Mouse (Mus musculus): ENCODE measurements around the gene Prdm16.

Prdm16 gene

DNA sequence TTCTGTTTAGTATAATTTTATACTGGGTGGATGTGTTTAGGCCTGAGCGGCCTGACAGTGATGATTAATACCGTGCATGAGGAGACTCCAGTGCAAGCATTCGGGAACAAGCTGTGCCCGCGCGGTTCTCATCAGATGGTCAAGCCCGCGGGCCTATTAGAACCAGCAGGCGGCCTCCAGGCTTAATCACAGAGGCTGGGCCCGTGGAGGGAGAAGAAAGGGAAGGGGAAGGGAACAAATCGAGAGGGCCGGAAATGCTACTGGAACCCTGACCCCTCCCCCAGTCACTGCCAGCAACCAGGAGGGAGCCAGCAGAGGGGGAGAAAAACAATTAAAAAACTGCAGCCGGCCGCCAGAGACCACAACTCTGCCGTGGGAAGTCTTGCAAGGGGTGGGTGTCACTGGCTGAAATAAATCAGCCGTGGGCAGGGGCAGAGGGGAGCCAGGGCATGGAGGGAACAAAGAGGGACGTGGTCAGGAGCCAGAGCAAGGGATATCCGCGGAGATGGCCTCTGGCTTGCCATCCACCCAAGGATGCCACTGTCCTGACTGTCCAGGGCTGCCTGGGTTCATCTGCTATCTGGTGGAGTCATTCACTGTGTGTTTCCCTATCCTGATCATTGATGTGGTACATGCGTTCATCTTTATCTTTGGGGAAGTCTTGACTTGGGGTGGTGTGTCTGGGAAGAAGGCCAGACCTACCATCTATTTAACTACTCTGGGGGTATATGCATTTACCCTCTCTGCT is 246.2 kb downstream of the Prdm16 start:
- no peak for DNase-seq (ENCODE audit: low read depth, low spot score)

DNA sequence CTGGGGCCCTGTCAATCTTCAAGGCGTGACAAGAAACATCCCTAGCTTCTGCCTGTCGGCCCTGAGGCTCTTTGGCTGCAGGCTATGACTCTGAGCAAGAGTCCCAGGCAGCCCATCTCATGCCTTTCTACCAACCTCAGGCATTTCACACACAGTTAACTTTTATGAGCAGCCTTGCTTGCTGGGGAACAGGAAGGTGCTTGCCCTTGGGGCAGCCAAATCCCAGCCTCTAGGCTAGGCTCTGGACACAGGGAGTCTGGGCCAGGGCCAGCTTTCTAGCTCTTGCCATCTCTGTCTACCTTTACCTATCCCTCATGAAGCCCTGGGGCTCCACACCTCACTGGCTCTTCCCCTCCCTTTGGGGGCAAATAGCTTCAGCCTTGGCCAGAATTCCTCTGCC is 247.0 kb downstream of the Prdm16 start:
- DNase-seq (ENCODE audit: low read depth, low spot score), result no peak

GRCm38 (mm10) chr4:154386810-154387209 is 249.9 kb downstream of the Prdm16 start:
- no peak for DNase-seq (ENCODE audit: low read depth, low spot score)

DNA sequence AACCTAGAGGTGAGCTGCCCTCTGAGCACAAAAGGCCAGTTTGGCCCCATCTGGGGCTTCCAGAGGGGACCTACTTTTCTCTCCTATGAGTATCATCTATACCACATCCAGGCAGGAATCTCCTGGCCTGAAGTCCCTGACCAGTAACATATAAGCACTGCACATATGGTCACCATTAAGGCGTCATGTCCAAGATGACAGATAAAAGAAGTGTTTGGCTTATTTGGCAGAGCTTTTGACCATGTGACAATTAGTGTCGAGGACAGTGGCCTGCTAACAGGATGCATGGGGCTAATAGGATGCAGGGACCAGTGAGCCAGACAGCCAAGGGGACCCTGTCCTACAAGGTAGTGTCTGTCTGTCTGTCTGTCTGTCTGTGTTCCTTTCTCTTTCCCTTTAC is 250.8 kb downstream of the Prdm16 start:
- DNase-seq (ENCODE audit: low read depth, low spot score), result no peak

- no peak for DNase-seq (ENCODE audit: low read depth, low spot score)
Observed at GRCm38 (mm10) chr4:154385208-154385607, 251.5 kb downstream of the Prdm16 start.

DNA sequence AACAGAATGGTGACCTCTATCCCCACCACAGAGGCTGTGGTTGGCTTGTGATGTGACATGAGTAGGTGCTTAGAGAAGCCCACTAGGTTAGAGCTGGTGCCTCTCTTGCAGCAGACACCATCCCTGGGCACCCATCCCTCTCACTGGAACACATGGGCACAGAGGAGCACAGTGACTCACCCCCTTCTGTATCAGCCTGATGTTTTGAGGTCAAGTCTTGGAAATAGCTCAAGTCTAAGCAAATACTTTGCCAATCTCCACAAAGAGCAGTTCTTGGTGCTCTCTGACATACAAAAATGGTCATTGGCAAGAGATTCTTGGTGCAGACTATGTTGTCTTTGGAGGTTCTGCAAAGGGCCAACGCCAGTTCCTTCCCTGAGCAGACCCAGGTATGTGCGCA is 257.8 kb downstream of the Prdm16 start:
- DNase-seq (ENCODE audit: low read depth, low spot score), result peak; percentile 12

- DNase-seq (ENCODE audit: low read depth, low spot score), result no peak
Observed at GRCm38 (mm10) chr4:154375939-154376625, 260.6 kb downstream of the Prdm16 start.

- no peak for DNase-seq (ENCODE audit: low read depth, low spot score)
Observed at GRCm38 (mm10) chr4:154371542-154372247, 265.0 kb downstream of the Prdm16 start.

DNA sequence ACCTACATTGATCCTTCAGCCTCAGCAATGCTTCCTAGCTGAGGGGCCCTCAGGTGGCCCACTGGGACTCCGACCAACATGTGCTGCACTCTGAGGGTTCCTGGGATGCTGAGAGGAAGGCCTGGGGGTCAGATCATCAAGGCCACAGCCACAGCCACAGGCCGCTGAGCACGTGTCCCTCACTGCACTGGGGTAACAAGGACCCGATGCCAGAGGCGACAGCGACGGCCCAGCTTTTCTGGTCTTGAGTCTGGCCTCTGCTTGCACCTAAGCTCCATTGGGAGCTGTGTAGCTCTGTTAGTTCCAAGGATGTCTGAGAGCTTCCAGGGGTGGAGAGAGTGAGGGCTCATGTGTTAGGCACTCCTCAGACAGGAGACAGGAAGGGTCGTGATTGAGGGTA is 265.8 kb downstream of the Prdm16 start:
- DNase-seq (ENCODE audit: low read depth, low spot score), result no peak

GRCm38 (mm10) chr4:154369089-154369488 is 267.6 kb downstream of the Prdm16 start:
- DNase-seq (ENCODE audit: low read depth, low spot score), result no peak

GRCm38 (mm10) chr4:154366836-154367235 is 269.8 kb downstream of the Prdm16 start:
- no peak for DNase-seq (ENCODE audit: low read depth, low spot score)

- DNase-seq (ENCODE audit: low read depth, low spot score), result no peak
Observed at GRCm38 (mm10) chr4:154364752-154365151, 271.9 kb downstream of the Prdm16 start.

- no peak for DNase-seq (ENCODE audit: low read depth, low spot score)
Observed at GRCm38 (mm10) chr4:154360850-154361249, 275.8 kb downstream of the Prdm16 start.

DNA sequence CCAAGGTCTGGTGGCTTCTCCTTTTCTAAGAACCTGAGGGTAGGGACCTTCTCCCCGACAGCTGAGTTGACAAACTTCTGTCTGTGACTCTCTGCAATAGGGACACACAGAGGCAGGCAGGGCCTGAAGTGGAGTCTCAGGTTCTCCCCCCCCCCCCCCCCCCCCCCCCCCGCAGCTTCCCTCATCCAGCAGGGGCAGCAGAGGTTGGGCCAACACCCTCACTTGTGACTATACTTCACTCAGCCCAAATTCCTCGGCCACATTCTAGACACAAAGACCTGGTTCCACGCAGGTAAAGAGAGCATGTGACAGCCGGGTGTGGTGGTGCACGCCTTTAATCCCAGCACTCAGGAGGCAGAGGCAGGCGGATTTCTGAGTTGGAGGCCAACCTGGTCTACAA is 276.2 kb downstream of the Prdm16 start:
- no peak for DNase-seq (ENCODE audit: low read depth, low spot score)

- DNase-seq (ENCODE audit: low read depth, low spot score), result no peak
Observed at GRCm38 (mm10) chr4:154359762-154360300, 276.8 kb downstream of the Prdm16 start.

- DNase-seq (ENCODE audit: low read depth, low spot score), result no peak
Observed at GRCm38 (mm10) chr4:154358816-154359215, 277.9 kb downstream of the Prdm16 start.

DNA sequence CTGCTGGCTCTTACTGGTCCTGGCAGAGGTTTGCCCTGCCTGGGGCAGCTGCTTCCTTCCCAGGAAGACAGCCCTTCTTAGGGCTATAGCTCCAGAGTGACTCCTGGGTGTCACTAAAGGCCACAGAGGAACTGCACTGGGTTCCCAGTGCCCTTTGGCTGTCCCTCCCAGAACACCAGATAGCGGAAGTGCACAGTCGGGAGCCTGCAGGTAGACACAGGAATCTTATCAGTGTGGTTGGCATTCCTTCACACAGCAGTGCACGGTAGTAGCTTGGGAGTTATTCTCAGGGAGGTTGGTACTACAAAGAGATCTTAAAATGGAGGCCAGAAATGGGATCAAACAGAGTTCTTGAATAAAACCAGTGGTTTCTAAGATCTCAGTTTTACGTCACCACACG is 278.3 kb downstream of the Prdm16 start:
- DNase-seq (ENCODE audit: low read depth, low spot score), result no peak

GRCm38 (mm10) chr4:154355408-154355807 is 281.3 kb downstream of the Prdm16 start:
- DNase-seq (ENCODE audit: low read depth, low spot score), result peak; percentile 2

DNA sequence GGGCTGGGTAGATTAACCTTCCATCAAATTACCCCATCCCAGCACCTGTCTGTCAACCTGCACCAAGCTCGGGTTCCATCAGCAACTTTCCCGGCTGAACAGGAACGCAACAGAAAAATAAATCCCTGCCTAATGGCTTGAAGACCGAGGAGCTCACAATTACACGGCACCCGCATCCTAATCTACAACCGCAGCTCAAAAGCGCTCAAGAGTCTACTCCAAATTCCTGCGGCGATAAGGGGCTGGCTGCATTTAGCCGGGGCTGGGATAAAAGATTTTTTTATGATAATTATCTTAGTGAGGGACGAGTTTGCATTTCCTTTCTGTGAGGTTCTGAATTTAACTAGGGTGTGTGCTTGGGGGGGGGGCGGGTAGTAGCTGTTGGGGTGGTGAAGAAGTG is 284.4 kb downstream of the Prdm16 start:
- no peak for DNase-seq (ENCODE audit: low read depth, low spot score)

DNA sequence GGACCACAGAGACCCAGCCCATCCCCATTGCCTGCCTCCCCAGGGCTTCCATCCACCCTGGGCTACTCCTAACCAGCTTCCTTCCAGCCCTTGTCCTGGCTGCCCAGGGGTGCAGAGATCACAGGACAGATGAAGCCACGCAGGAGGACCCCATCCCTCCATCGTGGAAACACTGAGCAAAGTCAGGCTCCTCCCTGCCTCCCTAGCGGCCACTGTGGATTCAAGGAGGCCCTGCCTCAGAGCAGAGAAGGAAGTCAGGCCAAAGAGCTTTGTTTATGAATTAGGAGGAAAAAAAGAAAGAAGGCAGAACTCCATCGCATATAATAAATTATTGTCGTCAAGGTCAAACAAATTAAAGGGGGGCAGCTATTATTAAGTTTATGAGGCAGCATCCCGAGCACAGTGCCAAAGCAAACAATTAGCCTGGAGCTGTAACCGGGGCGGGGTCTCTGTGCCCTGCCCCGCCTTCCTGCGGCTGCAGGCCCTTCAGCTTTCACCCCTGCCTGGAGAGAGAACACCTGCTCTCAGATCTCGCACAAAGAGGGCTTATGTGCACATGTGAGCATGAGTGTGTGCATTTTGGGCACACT is 288.4 kb downstream of the Prdm16 start:
- no peak for DNase-seq (ENCODE audit: low read depth, low spot score)

GRCm38 (mm10) chr4:154346731-154347522 is 289.7 kb downstream of the Prdm16 start:
- DNase-seq (ENCODE audit: low read depth, low spot score), result no peak

All from 3T3-L1 (cell line).